Mouse (Mus musculus) hindbrain, embryonic 11.5 days (tissue): ENCODE measurements at regions not wholly inside any gene's neighbourhood (a gene's known extent, or its start where the extent isn't known, plus 50 kb on each side); places are given as distances from the start of the nearest gene placed in this dataset.
"Not testable (repeated sequence)": the region's sequence is repeated elsewhere in the genome, so short reads cannot be mapped to it uniquely, and the experiment has no call there.

Experiments
- ATAC-seq: fragments of 200-750 bp; cut with Nextera tagmentation; 2 replicates; pipeline ENCODE4 v1.8.0; 2017; ENCODE audit warnings: mild to moderate bottlenecking, moderate TSS enrichment, moderate library complexity; ENCODE audit not compliant: low FRiP score
- DNase-seq: peaks from one replicate; pipeline ENCODE4 v3.0.0-alpha.2; 2015; ENCODE audit warnings: low spot score
- H3K27ac ChIP-seq: fragments of 300-500 bp; sonication (generic); 2 replicates; pipeline ENCODE4 v1.5.1; 2014; ENCODE audit warnings: mild to moderate bottlenecking, low read depth, low read length
- H3K27me3 ChIP-seq: fragments of 300-500 bp; sonication (generic); 2 replicates; pipeline ENCODE4 v1.6.1; 2014; ENCODE audit warnings: mild to moderate bottlenecking, low read length, moderate library complexity, mixed read lengths; ENCODE audit not compliant: control insufficient read depth, insufficient read depth
- H3K36me3 ChIP-seq: fragments of 300-500 bp; sonication (generic); 2 replicates; pipeline ENCODE4 v1.6.1; 2014; ENCODE audit warnings: mild to moderate bottlenecking, low read length, moderate library complexity, mixed read lengths; ENCODE audit not compliant: control insufficient read depth, insufficient read depth
- H3K4me1 ChIP-seq: fragments of 300-500 bp; sonication (generic); replicated peaks from 2 replicates; pipeline ENCODE4 v1.6.1; 2014; ENCODE audit warnings: low read length, mixed read lengths; ENCODE audit not compliant: control insufficient read depth, insufficient read depth
- H3K4me2 ChIP-seq: fragments of 300-500 bp; sonication (generic); replicated peaks from 2 replicates; pipeline ENCODE4 v1.6.1; 2014; ENCODE audit warnings: mild to moderate bottlenecking, low read depth, low read length
- H3K4me3 ChIP-seq: fragments of 300-500 bp; sonication (generic); 2 replicates; pipeline ENCODE4 v1.5.1; 2014; ENCODE audit warnings: low read depth, low read length
- H3K9ac ChIP-seq: fragments of 300-500 bp; sonication (generic); 2 replicates; pipeline ENCODE4 v1.6.1; 2014; ENCODE audit warnings: low read depth, low read length
- H3K9me3 ChIP-seq: fragments of 300-500 bp; sonication (generic); 2 replicates; pipeline ENCODE4 v1.6.1; 2016; ENCODE audit warnings: low read length; ENCODE audit not compliant: control insufficient read depth
- WGBS: fragments of 180-500 bp; shearing (Covaris S2); extraction: QIAGEN DNeasy Blood & Tissue Kit; methylation state at CpG from one replicate; pipeline ENCODE4 v1.1.7; 2014; 5-methylcytosine and 5-hydroxymethylcytosine counted together

- Histone ChIP-seq H3K9ac (no peak overlapping the region), H3K9me3 (no peaks in the 10 kb centered on the region), H3K4me2 (no peak overlapping the region), H3K36me3 (no peaks in the 10 kb centered on the region), H3K4me3 (no peak overlapping the region), H3K27me3 (no peaks in the 10 kb centered on the region), H3K27ac (no peak overlapping the region), H3K4me1 (no peaks in the 10 kb centered on the region)
- DNase-seq = no peak
- WGBS = 89% methylated on average over 4 of the region's 4 CpGs
- no peak for ATAC-seq
These were observed 76.8 kb upstream of the Smg1 start for GRCm38 (mm10) chr7:118320307-118320706.

DNA sequence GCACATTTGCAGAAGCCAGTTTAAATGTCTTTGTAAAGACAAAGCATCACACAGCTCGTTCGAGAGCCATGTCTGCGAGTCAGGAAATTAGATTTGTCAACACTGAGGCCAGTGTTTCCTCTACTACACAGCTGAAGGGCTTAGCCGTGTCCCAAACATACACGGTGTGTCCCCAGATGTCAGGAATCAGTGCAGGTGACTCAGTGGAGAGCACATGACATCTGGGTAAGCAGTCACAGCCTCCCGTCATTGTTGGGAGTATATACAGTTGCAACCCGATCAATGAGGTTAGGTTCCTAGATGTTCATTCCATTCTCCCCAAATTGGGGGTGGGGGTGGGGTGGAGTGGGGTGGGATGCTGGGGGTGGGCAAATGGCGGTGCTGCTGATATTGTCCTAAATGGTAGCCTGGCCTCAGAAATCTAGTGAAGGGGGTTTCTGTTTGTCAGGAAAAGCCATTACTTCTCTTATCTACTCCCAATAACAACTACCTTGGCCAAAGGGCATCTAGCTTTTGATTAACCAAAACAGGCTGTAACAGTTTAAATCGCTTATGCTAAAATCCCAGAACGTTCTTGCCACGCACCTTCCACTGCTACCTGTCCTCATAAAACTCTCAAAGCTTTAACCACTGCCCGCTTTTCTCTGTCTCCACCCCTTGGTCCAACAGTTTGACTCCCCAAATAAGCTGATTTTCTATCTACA is 75.1 kb upstream of the Smg1 start:
- ATAC-seq (no peak), DNase-seq (no peak)
- Histone ChIP-seq H3K4me3 (no peak overlapping the region), H3K4me2 (no peak overlapping the region), H3K27me3 (no peaks in the 10 kb centered on the region), H3K36me3 (no peaks in the 10 kb centered on the region), H3K4me1 (no peaks in the 10 kb centered on the region), H3K9me3 (no peaks in the 10 kb centered on the region), H3K27ac (no peak overlapping the region), H3K9ac (no peak overlapping the region)
- WGBS = 81% methylated on average over 12 of the region's 12 CpGs

DNA sequence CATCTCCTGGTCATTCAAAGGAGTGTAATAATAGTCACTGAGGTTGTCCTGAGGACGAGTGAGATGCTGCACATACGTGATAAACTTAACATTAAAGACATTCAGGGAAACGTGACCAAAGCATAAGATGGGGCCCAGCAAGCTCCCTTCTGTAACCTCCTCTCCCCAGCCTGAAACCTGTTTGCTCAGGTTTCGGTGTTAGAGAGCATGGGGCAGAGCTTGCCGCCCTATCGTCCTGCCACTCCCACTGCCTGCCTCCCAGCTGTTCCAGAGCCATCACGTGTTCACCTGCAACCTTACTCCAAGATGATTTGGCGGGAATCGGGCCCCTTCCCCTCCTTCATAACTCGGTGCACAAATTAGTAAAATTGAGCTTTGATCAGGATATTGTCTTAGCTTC is 71.4 kb upstream of the Smg1 start:
- not testable (repeated sequence) for H3K9ac ChIP-seq, ATAC-seq, DNase-seq, H3K4me1 ChIP-seq, H3K4me2 ChIP-seq, H3K27me3 ChIP-seq, H3K36me3 ChIP-seq, H3K27ac ChIP-seq, H3K4me3 ChIP-seq, H3K9me3 ChIP-seq
- WGBS = 71% methylated on average over 10 of the region's 10 CpGs

GRCm38 (mm10) chr7:118314228-118314658 is 70.8 kb upstream of the Smg1 start:
- H3K36me3 ChIP-seq = no peaks in the 10 kb centered on the region
- no peak for ATAC-seq
- 77% methylated on average over 8 of the region's 8 CpGs for WGBS
- no peak for DNase-seq
- H3K9ac ChIP-seq = no peak overlapping the region
- H3K4me3 ChIP-seq = no peak overlapping the region
- no peaks in the 10 kb centered on the region for H3K9me3 ChIP-seq
- no peak overlapping the region for H3K27ac ChIP-seq
- no peaks in the 10 kb centered on the region for H3K27me3 ChIP-seq
- no peaks in the 10 kb centered on the region for H3K4me1 ChIP-seq
- no peak overlapping the region for H3K4me2 ChIP-seq

- Histone ChIP-seq H3K4me1 (no peaks in the 10 kb centered on the region), H3K4me3 (no peak overlapping the region), H3K27me3 (no peaks in the 10 kb centered on the region), H3K9ac (no peak overlapping the region), H3K36me3 (no peaks in the 10 kb centered on the region), H3K9me3 (no peaks in the 10 kb centered on the region), H3K4me2 (no peak overlapping the region), H3K27ac (no peak overlapping the region)
- 71% methylated on average over 8 of the region's 8 CpGs for WGBS
- DNase-seq (no peak), ATAC-seq (no peak)
These were observed 70.3 kb upstream of the Smg1 start for GRCm38 (mm10) chr7:118313818-118314217.

GRCm38 (mm10) chr7:118309733-118310132 is 66.3 kb upstream of the Smg1 start:
- no peak for ATAC-seq
- WGBS = 78% methylated on average over 5 of the region's 5 CpGs

DNA sequence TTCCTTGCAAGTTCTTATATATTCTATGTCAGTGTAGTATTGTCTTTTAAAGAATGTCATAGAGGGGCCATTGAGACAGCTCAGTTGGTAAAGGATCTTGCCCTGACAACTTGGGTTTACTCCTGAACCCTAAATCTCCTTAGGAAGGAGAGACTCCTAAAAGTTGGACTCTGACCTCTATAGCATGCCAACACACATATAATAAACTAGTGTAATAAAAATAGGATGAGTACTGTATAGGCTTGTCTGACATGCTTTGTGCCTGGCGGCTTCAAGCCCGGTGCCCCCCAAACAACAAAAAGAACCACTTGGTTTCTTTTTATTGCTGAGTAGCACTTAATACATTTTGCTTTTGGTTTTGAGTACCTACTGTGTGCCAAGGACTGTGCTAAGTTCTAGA is 65.4 kb upstream of the Smg1 start:
- H3K4me2 ChIP-seq = no peak overlapping the region
- no peak for DNase-seq
- no peaks in the 10 kb centered on the region for H3K36me3 ChIP-seq

More at GRCm38 (mm10) chr7:118309733-118310132, 66.3 kb upstream of the Smg1 start:
- H3K4me1 ChIP-seq = no peaks in the 10 kb centered on the region
- no peak for DNase-seq
- H3K9ac ChIP-seq = no peak overlapping the region
- no peaks in the 10 kb centered on the region for H3K9me3 ChIP-seq
- no peak overlapping the region for H3K27ac ChIP-seq
- no peak overlapping the region for H3K4me2 ChIP-seq
- H3K27me3 ChIP-seq = no peaks in the 10 kb centered on the region
- H3K4me3 ChIP-seq = no peak overlapping the region
- no peaks in the 10 kb centered on the region for H3K36me3 ChIP-seq

DNA sequence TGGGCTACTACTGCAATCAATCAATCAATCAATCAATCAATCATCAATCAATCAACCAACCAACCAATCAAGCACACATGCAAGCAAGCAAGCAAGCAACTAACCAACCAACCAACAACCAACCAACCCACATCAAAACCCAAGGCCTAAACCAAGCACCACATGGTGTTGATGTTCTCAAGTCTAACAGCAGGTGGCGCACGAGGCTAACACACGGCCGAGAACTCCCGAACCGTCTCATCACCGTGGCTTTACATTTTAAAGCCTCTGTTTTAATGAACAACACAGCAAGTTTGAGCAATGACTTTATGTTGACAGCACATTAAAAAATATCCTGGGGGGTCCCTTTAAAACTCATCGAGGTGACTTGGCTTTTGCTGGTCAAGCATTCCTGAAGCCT is 61.3 kb upstream of the Smg1 start:
- Histone ChIP-seq H3K9ac (no peak overlapping the region), H3K36me3 (no peaks in the 10 kb centered on the region), H3K27me3 (no peaks in the 10 kb centered on the region), H3K4me2 (no peak overlapping the region), H3K4me1 (no peaks in the 10 kb centered on the region), H3K9me3 (no peaks in the 10 kb centered on the region), H3K4me3 (no peak overlapping the region), H3K27ac (no peak overlapping the region)
- ATAC-seq (peak; percentile 64), DNase-seq (peak; percentile 91)
- WGBS = 1% methylated on average over 8 of the region's 8 CpGs

More for the DNA sequence above, 65.4 kb upstream of the Smg1 start:
- Histone ChIP-seq H3K27ac (no peak overlapping the region), H3K4me1 (no peaks in the 10 kb centered on the region), H3K4me3 (no peak overlapping the region), H3K9me3 (no peaks in the 10 kb centered on the region), H3K27me3 (no peaks in the 10 kb centered on the region), H3K9ac (no peak overlapping the region)
- no peak for ATAC-seq
- 91% methylated on average over 2 of the region's 2 CpGs for WGBS

DNA sequence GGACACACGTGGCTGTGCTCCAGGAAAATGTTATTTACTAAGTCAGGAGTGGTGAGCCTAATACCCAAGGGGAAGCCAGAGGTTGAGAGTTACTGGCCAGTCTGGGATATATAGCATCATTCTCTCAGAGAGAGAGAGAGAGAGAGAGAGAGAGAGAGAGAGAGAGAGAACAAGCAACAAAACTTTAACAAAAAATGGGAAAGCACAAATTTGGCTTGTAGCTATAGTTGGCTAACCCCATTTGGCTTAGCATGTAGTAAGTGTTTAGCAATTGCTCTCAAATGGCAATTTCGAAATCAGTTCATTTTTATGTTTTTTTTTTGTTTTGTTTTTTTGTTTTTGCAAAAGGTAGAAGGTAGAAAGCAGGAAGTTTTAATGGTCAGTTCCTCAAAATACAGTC is 60.9 kb upstream of the Smg1 start:
- no peak overlapping the region for H3K4me3 ChIP-seq
- H3K4me1 ChIP-seq = no peaks in the 10 kb centered on the region
- no peaks in the 10 kb centered on the region for H3K36me3 ChIP-seq
- no peaks in the 10 kb centered on the region for H3K9me3 ChIP-seq
- no peak overlapping the region for H3K4me2 ChIP-seq
- no peaks in the 10 kb centered on the region for H3K27me3 ChIP-seq
- WGBS = 57% methylated on average over 2 of the region's 2 CpGs
- ATAC-seq = no peak
- H3K27ac ChIP-seq = no peak overlapping the region
- DNase-seq = no peak
- H3K9ac ChIP-seq = no peak overlapping the region
